18 mouse cellular contexts compared by ENCODE assay signal in the genomic region with DNA sequence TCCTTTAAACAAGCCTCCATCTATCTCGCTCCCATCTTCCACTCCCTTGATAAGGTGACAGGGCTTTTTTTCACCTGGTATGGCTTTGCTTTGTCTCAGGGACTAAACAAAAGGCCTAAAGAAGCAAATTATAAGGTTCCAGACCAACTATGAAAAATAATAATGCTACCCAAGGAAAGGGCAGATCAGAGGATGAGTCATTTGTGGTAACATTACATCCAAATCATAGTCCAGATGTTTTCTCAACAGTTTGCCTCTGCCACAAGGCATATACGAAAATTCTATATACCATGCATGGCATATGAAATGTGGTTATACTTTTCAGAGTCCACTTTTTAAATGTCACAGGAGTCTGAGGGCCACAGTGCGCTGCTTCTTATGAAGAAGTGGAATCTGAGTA.
DNase-seq lines count a peak whose midpoint lies in the region.
"Had no signal": no experiment of that assay in that cellular context is flagged by ENCODE, and none has a peak within 500 bp of the region (broad histone marks: within the 10 kb centered on the region; RNA-seq: fewer than 3 reads in every experiment).

No protein-coding gene starts in this region.

- no peaks in the 10 kb centered on the region for H3K27me3 ChIP-seq in heart, embryonic 10.5 days (ENCODE audit: insufficient read depth, poor library complexity, severe bottlenecking)
- H3K27me3 ChIP-seq: CH12.LX had no signal

- no peaks in the 10 kb centered on the region for H3K4me1 ChIP-seq in heart, embryonic 10.5 days

- H3K36me3 ChIP-seq in heart, embryonic 10.5 days, result no peaks in the 10 kb centered on the region
- H3K36me3 ChIP-seq: G1E had no signal

- no peaks in the 10 kb centered on the region for H3K9me3 ChIP-seq in heart, embryonic 10.5 days
- H3K9me3 ChIP-seq: G1E had no signal

- no peak overlapping the region for H3K27ac ChIP-seq in heart, embryonic 10.5 days

- DNase-seq in 3T3-L1 (ENCODE audit: low read depth, low spot score), result peak; percentile 73
- DNase-seq in NIH3T3 (ENCODE audit: low read depth), result peak; percentile 50
- DNase-seq in right cerebral cortex, postnatal 36 days (ENCODE audit: low spot score in 2 of 2), result no peak
- no peak for DNase-seq in heart, embryonic 10.5 days (ENCODE audit: low spot score)
- DNase-seq: adrenal gland, adult 2 months; adrenal gland, adult 8-10 months; adrenal gland, postnatal 10 days; adrenal gland, postnatal 14 days; adrenal gland, postnatal 25 days; adrenal gland, postnatal 36 days; B cell, adult 2 months; cerebellum, adult 11 months; cerebellum, adult 11-12 months; cerebellum, adult 18-20 months; cerebellum, adult 2 months; cerebellum, adult 8-10 months had no signal

- H3K4me3 ChIP-seq in heart, embryonic 10.5 days, result no peak overlapping the region

- 87% methylated on average over 3 of the region's 3 CpGs for WGBS in heart, embryonic 10.5 days

Comparison
In these comparisons a context has a peak if more than half of its experiments do, and no peak if none do; other contexts are left out.
1. DNase-seq: peak in 3T3-L1 (single experiment) and NIH3T3 (single experiment); none in right cerebral cortex, postnatal 36 days (0 of 2) and heart, embryonic 10.5 days (single experiment).